Mouse (Mus musculus) MN1 (cell line): ENCODE results near the gene Arhgef12.

ENCODE experiments used
- DNase-seq: peaks from one replicate; pipeline ENCODE4 v3.0.0-alpha.2; 2016; ENCODE audit warnings: low spot score

Arhgef12 gene

GRCm38 (mm10) chr9:43076163-43076562 is 30.9 kb downstream of the Arhgef12 start:
- DNase-seq, result no peak

- DNase-seq, result no peak
Measured at GRCm38 (mm10) chr9:43074611-43075010, 32.4 kb downstream of the Arhgef12 start.

- no peak for DNase-seq
Measured at GRCm38 (mm10) chr9:43071741-43072140, 35.3 kb downstream of the Arhgef12 start.

- DNase-seq, result no peak
Measured at GRCm38 (mm10) chr9:43071176-43071575, 35.9 kb downstream of the Arhgef12 start.

- DNase-seq, result no peak
Measured at GRCm38 (mm10) chr9:43070566-43070965, 36.5 kb downstream of the Arhgef12 start.

GRCm38 (mm10) chr9:43070153-43070552 is 36.9 kb downstream of the Arhgef12 start:
- DNase-seq, result no peak

- no peak for DNase-seq
Measured at GRCm38 (mm10) chr9:43067896-43068295, 39.1 kb downstream of the Arhgef12 start.

- no peak for DNase-seq
Measured at GRCm38 (mm10) chr9:43065231-43065630, 41.8 kb downstream of the Arhgef12 start.

- DNase-seq, result no peak
Measured at GRCm38 (mm10) chr9:43061545-43061944, 45.5 kb downstream of the Arhgef12 start.

GRCm38 (mm10) chr9:43050391-43050790 is 56.6 kb downstream of the Arhgef12 start:
- DNase-seq, result no peak

GRCm38 (mm10) chr9:43044481-43044880 is 62.6 kb downstream of the Arhgef12 start:
- no peak for DNase-seq

GRCm38 (mm10) chr9:43038466-43038865 is 68.6 kb downstream of the Arhgef12 start:
- no peak for DNase-seq

- DNase-seq, result peak; percentile 15
Measured at GRCm38 (mm10) chr9:43035208-43035607, 71.8 kb downstream of the Arhgef12 start.

- no peak for DNase-seq
Measured at GRCm38 (mm10) chr9:43034273-43034672, 72.8 kb downstream of the Arhgef12 start.

- no peak for DNase-seq
Measured at GRCm38 (mm10) chr9:43027757-43028156, 79.3 kb downstream of the Arhgef12 start.

GRCm38 (mm10) chr9:43021515-43022251 is 85.4 kb downstream of the Arhgef12 start:
- no peak for DNase-seq

- no peak for DNase-seq
Measured at GRCm38 (mm10) chr9:43019656-43020055, 87.4 kb downstream of the Arhgef12 start.

GRCm38 (mm10) chr9:43015786-43016185 is 91.3 kb downstream of the Arhgef12 start:
- DNase-seq, result no peak

- no peak for DNase-seq
Measured at GRCm38 (mm10) chr9:43015366-43015765, 91.7 kb downstream of the Arhgef12 start.

- no peak for DNase-seq
Measured at GRCm38 (mm10) chr9:43014886-43015285, 92.2 kb downstream of the Arhgef12 start.

GRCm38 (mm10) chr9:43012541-43012940 is 94.5 kb downstream of the Arhgef12 start:
- DNase-seq, result no peak

GRCm38 (mm10) chr9:43011061-43011460 is 96.0 kb downstream of the Arhgef12 start:
- peak; percentile 60 for DNase-seq

GRCm38 (mm10) chr9:43003881-43004280 is 103.2 kb downstream of the Arhgef12 start:
- DNase-seq, result no peak

- no peak for DNase-seq
Measured at GRCm38 (mm10) chr9:43003017-43003416, 104.0 kb downstream of the Arhgef12 start.
